26 mouse cellular contexts compared by ENCODE assay signal in the genomic region with DNA sequence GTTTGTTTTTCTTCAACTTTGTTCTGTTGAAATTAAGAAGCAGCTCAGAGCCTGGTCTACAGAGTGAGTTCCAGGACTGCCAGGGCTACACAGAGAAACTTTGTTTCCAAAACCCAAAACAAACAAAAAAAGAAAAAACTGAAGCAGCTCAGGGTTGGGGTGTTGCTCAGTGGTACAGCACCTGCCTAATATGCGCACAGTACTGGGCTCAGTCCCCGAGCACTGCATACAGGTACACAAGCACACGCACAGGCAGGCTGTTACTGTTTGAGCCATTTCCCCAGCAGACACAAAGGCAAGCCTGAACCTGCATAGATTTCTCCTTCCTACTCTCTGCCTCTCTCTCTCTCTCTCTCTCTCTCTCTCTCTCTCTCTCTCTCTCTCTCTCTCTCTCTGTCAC. TPM values are rescaled to one million over a fixed set of nuclear protein-coding genes. Genes with fewer than 3 reads are reported as not detected.
"Had no signal": no experiment of that assay in that cellular context is flagged by ENCODE, and none has a peak within 500 bp of the region (broad histone marks: within the 10 kb centered on the region; RNA-seq: fewer than 3 reads in every experiment).

No protein-coding gene starts in this region.

- H3K9me3 ChIP-seq: heart, embryonic 10.5 days; hindbrain, embryonic 10.5 days; hindbrain, embryonic 12.5 days; intestine, embryonic 15.5 days had no signal

- H3K9ac ChIP-seq: heart, embryonic 12.5 days; hindbrain, embryonic 12.5 days; hindbrain, embryonic 14.5 days; intestine, embryonic 15.5 days; limb, embryonic 12.5 days had no signal

- H3K4me1 ChIP-seq: hindbrain, embryonic 10.5 days; hindbrain, embryonic 12.5 days had no signal

- H3K27ac ChIP-seq: gastrocnemius, adult 2 months; heart, embryonic 10.5 days; hindbrain, embryonic 10.5 days; hindbrain, embryonic 12.5 days; hindbrain, embryonic 14.5 days; intestine, embryonic 15.5 days; layer of hippocampus, adult 2 months; left cerebral cortex, adult 2 months; limb, embryonic 10.5 days; limb, embryonic 12.5 days had no signal

- H3K4me2 ChIP-seq: heart, embryonic 12.5 days; hindbrain, embryonic 12.5 days; hindbrain, embryonic 14.5 days; intestine, embryonic 15.5 days; limb, embryonic 12.5 days had no signal

- ATAC-seq: hindbrain, embryonic 16.5 days; inflammation-experienced regulatory T-cells, adult 6 months; intestine, postnatal 0 days had no signal

- H3K27me3 ChIP-seq: hindbrain, embryonic 12.5 days; intestine, embryonic 15.5 days; limb, embryonic 12.5 days had no signal

- H3K36me3 ChIP-seq: heart, embryonic 10.5 days; heart, embryonic 12.5 days; hindbrain, embryonic 10.5 days; hindbrain, embryonic 12.5 days; intestine, embryonic 15.5 days; limb, embryonic 10.5 days; limb, embryonic 12.5 days had no signal

- DNase-seq: gastrocnemius, adult 2 months; gastrocnemius, postnatal 10 days; gastrocnemius, postnatal 25 days; heart, adult 18-20 months; heart, postnatal 10 days; heart, postnatal 4 days; kidney, adult 18-20 months; kidney, adult 8-10 months; kidney, postnatal 10 days; kidney, postnatal 25 days; kidney, postnatal 4 days; liver had no signal

- H3K4me3 ChIP-seq: gastrocnemius, adult 2 months; heart, embryonic 10.5 days; heart, embryonic 12.5 days; hindbrain, embryonic 10.5 days; hindbrain, embryonic 12.5 days; intestine, embryonic 15.5 days; layer of hippocampus, adult 2 months; left cerebral cortex, adult 2 months; limb, embryonic 10.5 days; limb, embryonic 12.5 days had no signal

RNA-seq across cellular contexts. Expression of gene Sec14l5, which starts 35.9 kb away (rescaled TPM):
- polyA plus RNA-seq: heart, embryonic 10.5 days; heart, embryonic 12.5 days; inflammation-experienced regulatory T-cells, adult 6 months; intestine, postnatal 0 days; kidney, embryonic 14.5 days; limb, embryonic 10.5 days had no signal
